Mouse (Mus musculus) limb, embryonic 13.5 days (tissue): ENCODE measurements at regions not wholly inside any gene's neighbourhood (a gene's known extent, or its start where the extent isn't known, plus 50 kb on each side); places are given as distances from the start of the nearest gene placed in this dataset.

Source experiments
- ATAC-seq: fragments of 200-750 bp; cut with Nextera tagmentation; 2 replicates; pipeline ENCODE4 v1.8.0; 2017; ENCODE audit warnings: low read depth, moderate number of reproducible peaks, moderate TSS enrichment; ENCODE audit not compliant: low FRiP score
- H3K27ac ChIP-seq: fragments of 300-500 bp; sonication (generic); 2 replicates; pipeline ENCODE4 v1.5.1; 2015; ENCODE audit warnings: inconsistent platforms, mild to moderate bottlenecking, moderate library complexity
- H3K27me3 ChIP-seq: fragments of 300-500 bp; sonication (generic); 2 replicates; pipeline ENCODE4 v1.6.1; 2015; ENCODE audit warnings: mild to moderate bottlenecking, inconsistent platforms
- H3K36me3 ChIP-seq: fragments of 300-500 bp; sonication (generic); 2 replicates; pipeline ENCODE4 v1.6.1; 2015; ENCODE audit warnings: inconsistent platforms, mild to moderate bottlenecking, moderate library complexity
- H3K4me1 ChIP-seq: fragments of 300-500 bp; sonication (generic); 2 replicates; pipeline ENCODE4 v1.6.1; 2015; ENCODE audit warnings: inconsistent platforms
- H3K4me2 ChIP-seq: fragments of 300-500 bp; sonication (generic); replicated peaks from 2 replicates; pipeline ENCODE4 v1.6.1; 2015; ENCODE audit warnings: inconsistent platforms, mild to moderate bottlenecking, moderate library complexity
- H3K4me3 ChIP-seq: fragments of 300-500 bp; sonication (generic); 2 replicates; pipeline ENCODE4 v1.5.1; 2015; ENCODE audit warnings: moderate library complexity, mild to moderate bottlenecking, inconsistent platforms
- H3K9ac ChIP-seq: fragments of 300-500 bp; sonication (generic); 2 replicates; pipeline ENCODE4 v1.6.1; 2015; ENCODE audit warnings: mild to moderate bottlenecking, inconsistent platforms
- H3K9me3 ChIP-seq: fragments of 300-500 bp; sonication (generic); 2 replicates; pipeline ENCODE4 v1.6.1; 2016; ENCODE audit warnings: inconsistent platforms
- WGBS: fragments of 180-500 bp; shearing (Covaris S2); methylation state at CpG from one replicate; pipeline ENCODE4 v1.1.7; 2015; 5-methylcytosine and 5-hydroxymethylcytosine counted together

- Histone ChIP-seq H3K27me3 (peaks cover 8% of the 10 kb centered on the region; the same call in 1 of the 2 replicates), H3K27ac (peak overlapping the region; percentile 48; the same call in 1 of the 2 replicates), H3K9me3 (no peaks in the 10 kb centered on the region), H3K4me3 (no peak overlapping the region), H3K4me1 (peaks cover 26% of the 10 kb centered on the region), H3K36me3 (no peaks in the 10 kb centered on the region), H3K9ac (no peak overlapping the region), H3K4me2 (0 out of 2 replicates have a peak overlapping the region, but pooled peaks have one; percentile 16)
- 8% methylated on average over 6 of the region's 6 CpGs for WGBS
- peak; percentile 71; the same call in 1 of the 2 replicates for ATAC-seq
Observed at GRCm38 (mm10) chr4:124134341-124135164, 216.7 kb upstream of the 4930535I16Rik start.

GRCm38 (mm10) chr4:124130946-124131345 is 213.1 kb upstream of the 4930535I16Rik start:
- WGBS = 75% methylated on average over 5 of the region's 5 CpGs
- Histone ChIP-seq H3K4me2 (no peak overlapping the region), H3K27ac (no peak overlapping the region)

GRCm38 (mm10) chr4:124126258-124126657 is 208.4 kb upstream of the 4930535I16Rik start:
- Histone ChIP-seq H3K9ac (no peak overlapping the region), H3K4me1 (peaks cover 8% of the 10 kb centered on the region; the same call in 1 of the 2 replicates), H3K27me3 (no peaks in the 10 kb centered on the region), H3K27ac (no peak overlapping the region), H3K36me3 (no peaks in the 10 kb centered on the region), H3K4me2 (no peak overlapping the region), H3K4me3 (no peak overlapping the region), H3K9me3 (no peaks in the 10 kb centered on the region)
- 27% methylated on average over 8 of the region's 8 CpGs for WGBS
- no peak for ATAC-seq

More at GRCm38 (mm10) chr4:124130946-124131345, 213.1 kb upstream of the 4930535I16Rik start:
- Histone ChIP-seq H3K9me3 (no peaks in the 10 kb centered on the region), H3K4me1 (peaks cover 30% of the 10 kb centered on the region), H3K27me3 (peaks cover 4% of the 10 kb centered on the region; the same call in 1 of the 2 replicates), H3K4me3 (no peak overlapping the region), H3K36me3 (no peaks in the 10 kb centered on the region), H3K9ac (no peak overlapping the region)
- no peak for ATAC-seq

- Histone ChIP-seq H3K4me3 (no peak overlapping the region), H3K9me3 (no peaks in the 10 kb centered on the region), H3K27ac (no peak overlapping the region), H3K36me3 (no peaks in the 10 kb centered on the region), H3K4me1 (no peaks in the 10 kb centered on the region), H3K4me2 (no peak overlapping the region), H3K27me3 (peaks cover 5% of the 10 kb centered on the region; the same call in 1 of the 2 replicates), H3K9ac (no peak overlapping the region)
- ATAC-seq = no peak
- 59% methylated on average over 6 of the region's 6 CpGs for WGBS
Observed at GRCm38 (mm10) chr4:124120334-124120733, 202.5 kb upstream of the 4930535I16Rik start.

GRCm38 (mm10) chr4:124113856-124114345 is 196.1 kb upstream of the 4930535I16Rik start:
- no peak overlapping the region for H3K4me3 ChIP-seq
- no peak overlapping the region for H3K4me2 ChIP-seq
- no peak for ATAC-seq
- no peaks in the 10 kb centered on the region for H3K9me3 ChIP-seq
- H3K4me1 ChIP-seq = no peaks in the 10 kb centered on the region
- peaks cover 4% of the 10 kb centered on the region; the same call in 1 of the 2 replicates for H3K27me3 ChIP-seq
- H3K36me3 ChIP-seq = no peaks in the 10 kb centered on the region
- H3K9ac ChIP-seq = no peak overlapping the region
- 82% methylated on average over 12 of the region's 12 CpGs for WGBS
- no peak overlapping the region for H3K27ac ChIP-seq

- Histone ChIP-seq H3K4me3 (no peak overlapping the region), H3K27ac (no peak overlapping the region), H3K9ac (no peak overlapping the region), H3K9me3 (no peaks in the 10 kb centered on the region), H3K4me1 (no peaks in the 10 kb centered on the region), H3K4me2 (no peak overlapping the region), H3K27me3 (no peaks in the 10 kb centered on the region), H3K36me3 (no peaks in the 10 kb centered on the region)
- 66% methylated on average over 8 of the region's 8 CpGs for WGBS
- ATAC-seq = no peak
Observed at GRCm38 (mm10) chr4:124110705-124111104, 192.9 kb upstream of the 4930535I16Rik start.

- no peaks in the 10 kb centered on the region for H3K4me1 ChIP-seq
- H3K9me3 ChIP-seq = no peaks in the 10 kb centered on the region
- no peak overlapping the region for H3K4me2 ChIP-seq
- no peaks in the 10 kb centered on the region for H3K36me3 ChIP-seq
- no peak overlapping the region for H3K27ac ChIP-seq
- no peak for ATAC-seq
- WGBS = 78% methylated on average over 3 of the region's 3 CpGs
- H3K9ac ChIP-seq = no peak overlapping the region
- no peaks in the 10 kb centered on the region for H3K27me3 ChIP-seq
- H3K4me3 ChIP-seq = no peak overlapping the region
Observed at GRCm38 (mm10) chr4:124109371-124109770, 191.5 kb upstream of the 4930535I16Rik start.

GRCm38 (mm10) chr4:124102684-124103083 is 184.9 kb upstream of the 4930535I16Rik start:
- no peak for ATAC-seq
- no peak overlapping the region for H3K27ac ChIP-seq
- H3K36me3 ChIP-seq = no peaks in the 10 kb centered on the region
- no peak overlapping the region for H3K4me3 ChIP-seq
- no peaks in the 10 kb centered on the region for H3K9me3 ChIP-seq
- H3K9ac ChIP-seq = no peak overlapping the region
- H3K4me1 ChIP-seq = peaks cover 8% of the 10 kb centered on the region; the same call in 1 of the 2 replicates
- peaks cover 7% of the 10 kb centered on the region; the same call in 1 of the 2 replicates for H3K27me3 ChIP-seq
- H3K4me2 ChIP-seq = no peak overlapping the region
- WGBS = 29% methylated on average over 2 of the region's 2 CpGs

- no peak for ATAC-seq
- H3K4me3 ChIP-seq = no peak overlapping the region
- H3K9ac ChIP-seq = no peak overlapping the region
- H3K4me2 ChIP-seq = no peak overlapping the region
- no peaks in the 10 kb centered on the region for H3K27me3 ChIP-seq
- H3K27ac ChIP-seq = no peak overlapping the region
- 84% methylated on average over 7 of the region's 7 CpGs for WGBS
- no peaks in the 10 kb centered on the region for H3K36me3 ChIP-seq
- no peaks in the 10 kb centered on the region for H3K4me1 ChIP-seq
- H3K9me3 ChIP-seq = no peaks in the 10 kb centered on the region
Observed at GRCm38 (mm10) chr4:124086801-124087200, 169.0 kb upstream of the 4930535I16Rik start.

GRCm38 (mm10) chr4:124086254-124086653 is 168.4 kb upstream of the 4930535I16Rik start:
- WGBS = 76% methylated on average over 7 of the region's 7 CpGs
- H3K9ac ChIP-seq = no peak overlapping the region
- H3K9me3 ChIP-seq = no peaks in the 10 kb centered on the region
- no peaks in the 10 kb centered on the region for H3K4me1 ChIP-seq
- H3K4me2 ChIP-seq = no peak overlapping the region
- no peak overlapping the region for H3K4me3 ChIP-seq
- H3K27ac ChIP-seq = no peak overlapping the region
- H3K27me3 ChIP-seq = no peaks in the 10 kb centered on the region
- no peaks in the 10 kb centered on the region for H3K36me3 ChIP-seq
- ATAC-seq = no peak

GRCm38 (mm10) chr4:124079603-124080002 is 161.8 kb upstream of the 4930535I16Rik start:
- Histone ChIP-seq H3K27me3 (peaks cover 14% of the 10 kb centered on the region; the same call in 1 of the 2 replicates), H3K9me3 (no peaks in the 10 kb centered on the region), H3K4me3 (no peak overlapping the region), H3K9ac (no peak overlapping the region), H3K36me3 (no peaks in the 10 kb centered on the region), H3K4me1 (no peaks in the 10 kb centered on the region), H3K27ac (no peak overlapping the region), H3K4me2 (no peak overlapping the region)
- WGBS = 60% methylated on average over 3 of the region's 3 CpGs
- no peak for ATAC-seq

- no peak for ATAC-seq
- Histone ChIP-seq H3K9me3 (no peaks in the 10 kb centered on the region), H3K27ac (no peak overlapping the region), H3K9ac (no peak overlapping the region), H3K27me3 (peaks cover 14% of the 10 kb centered on the region; the same call in 1 of the 2 replicates), H3K4me2 (no peak overlapping the region), H3K36me3 (no peaks in the 10 kb centered on the region), H3K4me3 (no peak overlapping the region), H3K4me1 (no peaks in the 10 kb centered on the region)
- 67% methylated on average over 5 of the region's 5 CpGs for WGBS
Observed at GRCm38 (mm10) chr4:124075551-124075950, 157.7 kb upstream of the 4930535I16Rik start.
